21 mouse cellular contexts compared by ENCODE assay signal in the genomic region with DNA sequence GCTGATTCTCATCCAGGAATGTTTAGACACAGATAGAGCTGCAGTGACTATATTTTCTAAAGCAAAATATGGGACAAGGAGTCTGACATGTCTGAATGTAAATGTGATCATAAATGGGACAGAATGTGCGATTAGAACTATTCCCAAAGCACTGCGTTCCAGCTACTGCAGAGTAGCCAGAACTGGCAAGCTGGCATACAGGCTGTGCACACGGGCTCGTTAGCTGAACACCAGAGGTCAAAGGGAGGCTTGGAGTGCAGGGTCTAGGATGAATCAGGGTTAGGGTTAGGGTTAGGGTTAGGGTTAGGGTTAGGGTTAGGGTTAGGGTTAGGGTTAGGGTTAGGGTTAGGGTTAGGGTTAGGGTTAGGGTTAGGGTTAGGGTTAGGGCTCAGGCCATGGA. TPM values are rescaled to one million over a fixed set of nuclear protein-coding genes. Genes with fewer than 3 reads are reported as not detected.
A peak's percentile ranks its signal among the peaks of the same experiment; 100 is the strongest.
DNase-seq lines count a peak whose midpoint lies in the region; TF ChIP-seq lines count a peak whose summit lies in the region.
"Had no signal": no experiment of that assay in that cellular context is flagged by ENCODE, and none has a peak within 500 bp of the region (broad histone marks: within the 10 kb centered on the region; RNA-seq: fewer than 3 reads in every experiment).

No protein-coding gene starts in this region.

- no peak for TF ChIP-seq CTCF in kidney, adult 2 months (conservative IDR thresholded peaks at IDR 0.05; ENCODE audit: insufficient read depth, insufficient read length, low read depth, low read length)
- TF ChIP-seq CTCF in left cerebral cortex, adult 2 months (IDR thresholded peaks at IDR 0.05) = no peak

- peak; percentile 53 for DNase-seq in kidney, adult 2 months
- no peak for DNase-seq in kidney, postnatal 36 days
- no peak for DNase-seq in left cerebral cortex, adult 2 months (ENCODE audit: extremely low spot score in 1 of 2, low spot score in 2 of 2)
- no peak for DNase-seq in left cerebral cortex, postnatal 14 days (ENCODE audit: low spot score in 2 of 2)
- peak; percentile 36 for DNase-seq in mesoderm, embryonic 11.5 days (ENCODE audit: low read depth, low spot score)
- DNase-seq: adrenal gland, adult 2 months; adrenal gland, postnatal 25 days; cerebellum, adult 2 months; cerebellum, postnatal 10 days; gastrocnemius, adult 2 months; gastrocnemius, postnatal 25 days; heart, postnatal 36 days had no signal

- H3K27ac ChIP-seq in kidney, adult 2 months (ENCODE audit: insufficient read depth, low read depth, low read length) = peak overlapping the region; percentile 58
- H3K27ac ChIP-seq in left cerebral cortex, adult 2 months = 0 out of 2 replicates have a peak overlapping the region, but pooled peaks have one; percentile 30
- H3K27ac ChIP-seq in brown adipose tissue, adult 24 weeks (replicated peaks; ENCODE audit: low read depth, low read length) = peak overlapping the region; percentile 51; the same call in 1 of the 2 replicates
- H3K27ac ChIP-seq: forebrain, embryonic 15.5 days; gastrocnemius, adult 2 months; heart, embryonic 13.5 days; hindbrain, embryonic 15.5 days had no signal

- H3K36me3 ChIP-seq in kidney, adult 2 months (ENCODE audit: control insufficient read depth, insufficient read depth, low read length) = no peaks in the 10 kb centered on the region
- H3K36me3 ChIP-seq: forebrain, embryonic 15.5 days; heart, embryonic 13.5 days; hindbrain, embryonic 15.5 days had no signal

- peaks cover 31% of the 10 kb centered on the region for H3K4me1 ChIP-seq in kidney, adult 2 months (ENCODE audit: control insufficient read depth, insufficient read depth, low read length)
- peaks cover 8% of the 10 kb centered on the region for H3K4me1 ChIP-seq in brown adipose tissue, adult 24 weeks (ENCODE audit: control insufficient read depth, insufficient read depth, insufficient read length, low read length)
- H3K4me1 ChIP-seq: forebrain, embryonic 15.5 days; hindbrain, embryonic 15.5 days had no signal

- no peaks in the 10 kb centered on the region for H3K27me3 ChIP-seq in kidney, adult 2 months (replicated peaks; ENCODE audit: control insufficient read depth, insufficient read depth, low read length)
- H3K27me3 ChIP-seq: CH12.LX; forebrain, embryonic 15.5 days; heart, embryonic 13.5 days; hindbrain, embryonic 15.5 days; Patski had no signal

- intact Hi-C loops in left cerebral cortex, adult 2 months (cut with DNase I) = no loop called here
- intact Hi-C loops in left cerebral cortex, postnatal 14 days (cut with DNase I) = no loop called here

- 45% methylated on average over 4 of the region's 4 CpGs for WGBS in kidney, adult 2 months

- no peak overlapping the region for H3K4me3 ChIP-seq in kidney, adult 2 months (ENCODE audit: insufficient read depth, low read depth, low read length)
- H3K4me3 ChIP-seq in left cerebral cortex, adult 2 months = no peak overlapping the region
- no peak overlapping the region for H3K4me3 ChIP-seq in brown adipose tissue, adult 24 weeks (ENCODE audit: insufficient read depth, low read depth, low read length)
- H3K4me3 ChIP-seq: forebrain, embryonic 15.5 days; gastrocnemius, adult 2 months; heart, embryonic 13.5 days; hindbrain, embryonic 15.5 days had no signal

- no peak for TF ChIP-seq POLR2A in kidney, adult 2 months (IDR thresholded peaks at IDR 0.05; ENCODE audit: low read depth, low read length)

RNA-seq across cellular contexts. Expression of a gene that starts 20.0 kb away (rescaled TPM):
- 2.7 and 4.8 TPM in 2 replicates for polyA plus RNA-seq in kidney, adult 2 months (2012; rRNA removed)
- 1 to 10 TPM in 1 of 2 experiments, under 1 TPM in 1; 0.97 to 1.1 TPM for total RNA-seq in left cerebral cortex, adult 2 months (2021)
- 1 to 10 TPM; 1.6 to 3.0 TPM for total RNA-seq in left cerebral cortex, postnatal 14 days (2021)
- 6.8 and 10.4 TPM in 2 replicates for polyA plus RNA-seq in brown adipose tissue, adult 24 weeks (2012; ENCODE audit: insufficient read depth, insufficient read length, missing spikeins)

RNA-seq across cellular contexts. Expression of a gene that starts 26.0 kb away (rescaled TPM):
- polyA plus RNA-seq in kidney, adult 2 months (2012; rRNA removed) = 0.52 and 3.2 TPM in 2 replicates
- total RNA-seq in left cerebral cortex, adult 2 months (2021) = 1 to 10 TPM; 1.2 to 1.8 TPM
- 1 to 10 TPM; 1.6 to 3.1 TPM for total RNA-seq in left cerebral cortex, postnatal 14 days (2021)
- not detected in 2 replicates for polyA plus RNA-seq in brown adipose tissue, adult 24 weeks (2012; ENCODE audit: insufficient read depth, insufficient read length, missing spikeins)
- polyA plus RNA-seq: Patski had no signal

RNA-seq across cellular contexts. Expression of a gene that starts 36.3 kb away (rescaled TPM):
- 125 and 136 TPM in 2 replicates for polyA plus RNA-seq in kidney, adult 2 months (2012; rRNA removed)
- total RNA-seq in left cerebral cortex, adult 2 months (2021) = 10 to 100 TPM; 17.4 to 18.1 TPM
- 10 to 100 TPM; 24.2 to 31.1 TPM for total RNA-seq in left cerebral cortex, postnatal 14 days (2021)
- polyA plus RNA-seq in brown adipose tissue, adult 24 weeks (2012; ENCODE audit: insufficient read depth, insufficient read length, missing spikeins) = 219 and 423 TPM in 2 replicates
- polyA plus RNA-seq: embryonic facial prominence, embryonic 11.5 days; forebrain, embryonic 11.5 days; hindbrain, embryonic 11.5 days had no signal

RNA-seq across cellular contexts. Expression of a gene that starts 45.5 kb away (rescaled TPM):
- 175 and 201 TPM in 2 replicates for polyA plus RNA-seq in kidney, adult 2 months (2012; rRNA removed)
- 1 to 10 TPM; 6.0 to 7.3 TPM for total RNA-seq in left cerebral cortex, adult 2 months (2021)
- total RNA-seq in left cerebral cortex, postnatal 14 days (2021) = 1 to 10 TPM; 4.9 to 6.5 TPM
- 473 and 1,174 TPM in 2 replicates for polyA plus RNA-seq in brown adipose tissue, adult 24 weeks (2012; ENCODE audit: insufficient read depth, insufficient read length, missing spikeins)
- total RNA-seq: CH12.LX had no signal
- polyA plus RNA-seq: Patski had no signal

RNA-seq across cellular contexts. Expression of a gene that starts 59.7 kb away (rescaled TPM):
- 2.3 and 2.8 TPM in 2 replicates for polyA plus RNA-seq in kidney, adult 2 months (2012; rRNA removed)
- total RNA-seq in left cerebral cortex, adult 2 months (2021) = 1 to 10 TPM; 3.4 to 3.5 TPM
- total RNA-seq in left cerebral cortex, postnatal 14 days (2021) = 1 to 10 TPM; 3.4 to 3.7 TPM
- polyA plus RNA-seq in brown adipose tissue, adult 24 weeks (2012; ENCODE audit: insufficient read depth, insufficient read length, missing spikeins) = 2.9 and 3.9 TPM in 2 replicates

Comparison
In these comparisons a context has a peak if more than half of its experiments do, and no peak if none do; other contexts are left out.
1. DNase-seq: peak in kidney, adult 2 months (single experiment) and mesoderm, embryonic 11.5 days (single experiment); none in kidney, postnatal 36 days (0 of 2), left cerebral cortex, adult 2 months (0 of 2) and left cerebral cortex, postnatal 14 days (0 of 2).
2. Peak in every context shown above with its lines, with median percentiles within 50 percentile points of each other: H3K27ac ChIP-seq.